Mouse (Mus musculus): ENCODE measurements around the gene Il17rc.

Gene Il17rc

DNA sequence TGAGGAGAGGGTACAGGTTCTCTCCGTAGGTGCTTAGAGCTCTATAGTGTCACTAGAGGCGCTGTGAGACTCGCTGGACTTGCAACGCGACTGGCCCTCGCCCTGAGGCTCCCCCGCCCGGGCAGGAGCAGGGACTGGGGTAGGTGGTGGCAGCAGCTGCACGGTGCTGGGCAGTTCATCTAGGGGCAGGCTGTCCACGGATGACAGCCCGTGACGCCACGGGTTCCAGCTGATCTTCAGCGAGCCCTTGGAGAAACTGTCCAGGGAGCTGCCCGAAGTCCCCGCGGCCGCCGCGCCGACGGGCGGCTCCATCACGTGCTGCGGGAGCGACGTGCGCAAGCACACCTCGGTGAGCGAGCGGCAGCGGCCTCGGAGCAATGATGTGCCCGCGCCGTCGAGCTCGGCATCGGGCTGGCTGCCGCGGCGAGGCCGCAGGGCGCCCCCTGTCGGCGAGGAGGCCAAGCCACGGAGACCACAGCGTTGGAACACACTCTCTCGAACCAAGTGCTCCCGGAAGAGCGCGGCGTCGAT lies 23.1 kb downstream of the Il17rc start:
- DNase-seq (ENCODE audit: low spot score in 2 of 2): peak; percentile 69 to 86

DNA sequence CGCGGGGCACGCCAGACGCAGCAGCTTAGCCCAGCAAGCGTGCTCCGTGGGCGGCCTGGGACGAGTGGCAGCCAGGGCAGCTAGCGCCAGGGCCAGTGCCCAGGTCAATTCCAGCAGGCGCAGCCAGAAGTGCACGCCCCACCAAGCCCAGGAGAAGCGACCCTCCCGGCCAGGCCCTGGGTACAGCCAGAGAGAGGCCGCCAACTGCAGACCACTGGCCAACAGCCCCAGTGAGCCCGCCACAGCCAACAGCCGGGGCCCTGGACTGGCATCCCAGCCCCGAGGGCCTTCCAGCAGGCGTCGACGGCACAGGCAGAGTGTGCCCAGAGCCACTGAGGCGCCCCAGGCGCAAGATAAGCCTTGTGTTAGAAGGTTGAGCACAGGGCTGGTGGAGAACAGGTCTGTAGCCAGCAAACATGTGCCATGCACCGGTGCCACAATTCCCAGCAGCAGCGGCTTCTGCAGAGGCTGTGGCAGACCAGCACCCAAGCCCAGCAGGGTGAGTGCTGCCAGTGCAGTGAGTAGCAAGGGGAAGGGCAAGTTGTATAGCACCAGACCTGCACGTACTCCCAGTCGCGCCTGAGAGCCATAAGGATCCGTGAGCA lies 23.9 kb downstream of the Il17rc start:
- DNase-seq (ENCODE audit: low spot score in 2 of 2): no peak

DNA sequence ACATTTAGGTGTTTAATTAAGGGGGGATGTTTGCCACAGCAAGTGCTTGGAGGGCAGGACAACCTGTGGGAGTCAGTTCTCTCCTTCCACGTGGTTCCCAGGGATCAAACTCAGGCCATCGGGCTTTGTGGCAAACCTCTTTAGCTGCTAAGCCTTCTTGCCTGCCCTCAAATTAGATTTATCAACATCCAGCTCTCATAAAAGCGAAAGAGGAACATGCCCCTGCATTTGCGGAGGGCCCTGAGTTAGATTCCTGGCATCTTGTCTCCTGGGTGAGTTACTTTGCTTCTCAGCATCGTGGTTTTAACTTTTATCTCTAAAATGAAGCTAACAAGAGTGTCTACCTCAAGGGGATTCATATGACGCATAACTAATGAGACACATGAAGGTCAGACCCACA lies 28.1 kb downstream of the Il17rc start:
- no peak for DNase-seq (ENCODE audit: low spot score in 2 of 2)

- no peak for DNase-seq (ENCODE audit: low spot score in 2 of 2)
Measured at GRCm38 (mm10) chr6:113501388-113502084, 30.3 kb downstream of the Il17rc start, which contains the start of gene Prrt3. Prrt3 (minus strand) TSS chr6:113501931.

DNA sequence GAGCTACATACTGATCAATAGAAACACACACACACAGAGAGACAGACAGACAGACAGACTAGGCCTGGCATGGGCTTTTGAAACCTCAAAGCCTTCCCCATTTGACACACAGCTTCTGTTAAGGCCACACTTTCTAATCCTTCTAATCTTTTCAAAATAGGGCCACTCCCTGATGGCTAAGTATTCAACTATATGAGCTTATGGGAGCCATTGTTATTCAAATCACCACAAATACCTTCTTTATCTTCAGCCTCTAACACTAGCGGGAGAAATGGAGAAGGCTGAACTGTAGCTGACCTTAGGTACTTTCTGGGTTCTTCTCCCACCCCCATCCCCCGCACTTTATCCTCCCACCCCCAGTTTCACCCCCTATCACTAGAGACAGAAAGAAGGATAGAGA lies 31.6 kb downstream of the Il17rc start:
- DNase-seq (ENCODE audit: low spot score in 2 of 2): no peak

- DNase-seq (ENCODE audit: low spot score in 2 of 2): no peak
Measured at GRCm38 (mm10) chr6:113505689-113506088, 34.5 kb downstream of the Il17rc start.

DNA sequence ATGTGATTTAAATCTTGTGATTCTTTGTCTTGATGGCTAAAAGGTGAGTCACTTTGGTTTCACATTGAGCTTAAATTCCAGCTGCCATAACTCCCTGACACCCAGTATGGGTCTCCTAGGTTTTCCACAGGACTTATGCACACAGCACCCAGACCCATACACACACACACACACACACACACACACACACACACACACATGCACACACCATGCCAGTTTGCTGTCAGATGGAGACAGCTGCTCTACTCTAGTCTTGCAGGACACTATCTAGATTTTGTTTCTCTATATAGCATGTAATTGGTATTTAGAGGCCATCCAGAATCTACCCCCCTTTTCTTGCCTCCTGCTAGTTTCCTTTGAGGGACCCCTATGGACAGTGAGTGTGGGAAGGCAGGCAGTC lies 35.9 kb downstream of the Il17rc start:
- DNase-seq (ENCODE audit: low spot score in 2 of 2): no peak

DNA sequence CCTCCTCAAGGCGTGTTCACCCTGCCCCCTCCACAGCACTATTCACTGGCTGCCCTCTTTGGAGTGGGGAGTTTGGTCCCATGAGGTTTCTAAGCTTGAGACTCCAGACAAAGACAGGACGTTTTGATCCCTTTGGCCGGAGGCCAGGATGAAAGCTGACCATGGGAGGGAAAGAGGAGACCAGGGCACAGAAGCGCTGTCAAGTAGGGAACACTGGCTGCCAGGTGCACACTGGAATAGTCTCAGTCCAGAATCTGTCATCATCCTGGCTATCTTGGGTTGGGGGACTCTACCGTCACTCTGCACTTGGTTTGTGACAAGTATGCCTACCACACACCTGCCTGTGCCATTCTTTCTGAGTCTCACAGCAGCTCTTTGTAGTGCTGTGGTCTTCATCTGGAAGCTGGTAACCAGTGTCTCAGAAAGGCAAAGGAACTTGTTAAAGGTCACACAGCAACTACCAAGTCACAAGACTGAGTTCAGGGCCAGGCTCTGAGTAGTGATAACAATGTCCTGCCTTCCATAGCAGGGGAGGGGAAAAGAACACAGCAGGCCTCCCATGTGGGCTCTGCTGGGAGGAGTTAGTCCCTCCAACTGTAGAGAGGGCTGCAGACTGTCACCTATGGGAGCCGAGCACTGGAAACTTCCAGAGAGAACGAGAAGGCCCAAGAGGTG lies 37.2 kb downstream of the Il17rc start:
- DNase-seq (ENCODE audit: low spot score in 2 of 2): no peak

GRCm38 (mm10) chr6:113508947-113509280 lies 37.7 kb downstream of the Il17rc start:
- DNase-seq (ENCODE audit: low spot score in 2 of 2): no peak

- no peak for DNase-seq (ENCODE audit: low spot score in 2 of 2)
Measured at GRCm38 (mm10) chr6:113513944-113514343, 42.7 kb downstream of the Il17rc start.

DNA sequence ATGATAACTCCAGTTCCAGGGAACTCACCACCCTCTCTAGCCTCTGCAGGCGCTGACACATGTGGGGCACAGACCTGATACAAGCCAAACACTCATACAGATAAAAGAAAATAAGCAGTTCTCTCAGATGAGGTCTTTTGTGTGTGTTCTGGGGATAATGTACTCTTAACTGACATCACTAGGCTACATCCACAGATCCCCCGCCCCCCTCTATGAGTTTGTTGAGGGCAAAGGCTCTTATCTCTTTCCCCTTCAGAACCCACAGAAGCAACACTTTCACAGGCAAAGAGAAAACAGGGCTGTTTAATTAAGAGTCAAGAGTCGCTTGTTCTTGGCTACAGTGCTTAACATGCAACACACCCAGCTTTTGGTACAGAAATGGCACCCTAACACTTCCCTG lies 43.4 kb downstream of the Il17rc start:
- no peak for DNase-seq (ENCODE audit: low spot score in 2 of 2)

- DNase-seq (ENCODE audit: low spot score in 2 of 2): no peak
Measured at GRCm38 (mm10) chr6:113517434-113518080, 46.3 kb downstream of the Il17rc start.

GRCm38 (mm10) chr6:113522310-113522709 lies 51.1 kb downstream of the Il17rc start:
- no peak for DNase-seq (ENCODE audit: low spot score in 2 of 2)

GRCm38 (mm10) chr6:113523420-113523819 lies 52.2 kb downstream of the Il17rc start:
- DNase-seq (ENCODE audit: low spot score in 2 of 2): no peak

DNA sequence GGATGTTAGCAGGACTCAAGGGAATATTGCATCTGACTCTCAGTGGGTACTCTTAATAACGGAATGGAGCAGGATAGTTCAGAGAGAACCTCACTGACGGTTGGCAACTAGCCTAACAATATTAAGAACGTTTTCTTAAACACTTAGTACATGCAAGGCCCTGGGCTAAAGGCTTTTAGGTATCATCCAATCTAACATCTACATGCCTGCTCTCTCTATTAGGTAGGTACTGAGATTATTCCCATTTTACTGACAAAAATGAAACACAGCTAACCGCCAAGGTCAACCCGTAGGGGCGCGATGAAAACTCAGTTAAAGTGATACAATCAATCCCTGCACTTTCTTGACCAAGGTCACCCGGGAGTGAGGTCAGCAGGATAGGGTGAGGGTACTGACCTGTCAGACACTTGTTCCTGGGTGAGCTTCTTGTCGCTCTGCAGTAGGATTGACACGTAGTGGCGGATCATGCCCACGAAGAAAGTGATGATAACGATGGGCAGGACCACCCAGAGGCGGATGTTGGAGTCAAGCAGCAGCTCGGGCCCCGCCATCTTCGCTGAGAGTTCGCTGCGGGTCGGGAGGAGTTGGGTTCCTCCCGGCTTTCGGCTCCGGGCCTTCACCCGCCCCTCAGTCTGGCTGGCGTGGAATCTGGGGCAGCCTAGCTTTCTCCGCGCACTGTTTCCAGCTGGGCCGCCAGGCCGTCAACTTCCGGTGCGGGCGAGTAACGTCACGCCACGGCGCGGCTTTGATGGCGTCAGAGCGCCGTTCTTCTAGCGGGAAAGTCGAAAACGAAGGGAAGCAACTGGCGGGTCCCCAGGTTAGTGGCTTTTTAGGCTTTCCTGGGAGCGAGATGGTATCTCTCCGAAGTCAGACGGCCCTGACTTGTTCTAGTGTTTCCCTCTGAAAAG lies 60.0 kb downstream of the Il17rc start, which contains the start of the genes Emc3 and Fancd2:
Gene Emc3, minus strand, starts transcription at position 721 of the 908 bp plus-strand sequence.
Gene Fancd2, plus strand, starts transcription at position 751 of the 908 bp plus-strand sequence.
- DNase-seq (ENCODE audit: low spot score in 2 of 2): peak; percentile 95 to 98

DNA sequence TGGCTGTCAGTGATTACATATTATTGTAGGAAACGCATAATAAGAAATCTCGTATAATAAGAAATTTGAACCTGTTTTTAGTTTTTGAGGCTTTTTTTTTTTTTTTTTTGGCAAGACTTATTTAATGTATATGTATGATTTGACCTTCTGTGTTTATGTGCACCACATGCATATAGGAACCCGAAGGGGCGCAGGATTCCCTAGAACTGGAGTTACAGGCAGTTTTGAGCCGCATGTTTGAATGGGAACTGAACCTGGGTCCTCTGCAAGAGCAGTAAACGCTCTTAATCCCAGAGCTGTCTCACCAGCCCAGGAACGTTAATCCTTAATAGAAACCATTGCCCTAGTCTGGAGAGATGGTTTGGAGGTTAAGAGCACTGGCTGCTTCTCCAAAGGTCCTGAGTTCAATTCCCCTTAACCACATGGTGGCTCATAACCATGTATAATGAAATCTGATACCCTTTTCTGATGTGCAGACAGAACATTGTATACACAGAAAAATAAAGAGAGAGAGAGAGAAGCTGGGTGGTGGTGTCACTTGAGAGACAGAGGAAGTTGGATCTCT lies 60.7 kb downstream of the Il17rc start:
- peak in 1 of 2 experiments; percentile 18 for DNase-seq (ENCODE audit: low spot score in 2 of 2)

Data from spleen, postnatal 10 days (tissue).